27 mouse cellular contexts compared by ENCODE assay signal in genomic region chr14:103825934-103826333, GRCm38 (mm10). TPM values are rescaled to one million over a fixed set of nuclear protein-coding genes. Genes with fewer than 3 reads are reported as not detected.
DNase-seq lines count a peak whose midpoint lies in the region; ATAC-seq and TF ChIP-seq lines count a peak whose summit lies in the region.
"Had no signal": no experiment of that assay in that cellular context is flagged by ENCODE, and none has a peak within 500 bp of the region (broad histone marks: within the 10 kb centered on the region; RNA-seq: fewer than 3 reads in every experiment).

No protein-coding gene starts in this region.

- TF ChIP-seq CTCF in bone marrow macrophage, adult 2 months (IDR thresholded peaks at IDR 0.05; ENCODE audit: low read depth, low read length) = no peak

- H3K4me1 ChIP-seq in bone marrow macrophage, adult 2 months (ENCODE audit: control insufficient read depth, insufficient read depth, low read length) = peaks cover 10% of the 10 kb centered on the region
- H3K4me1 ChIP-seq: embryonic facial prominence, embryonic 15.5 days; forebrain, embryonic 12.5 days had no signal

- ATAC-seq in granulocyte monocyte progenitor cell, adult 5-6 weeks (replicated peaks; ENCODE audit: poor library complexity, severe bottlenecking) = peak; percentile 63
- ATAC-seq in megakaryocyte progenitor cell, adult 5-6 weeks (replicated peaks; ENCODE audit: poor library complexity) = peak; percentile 48; the same call in 1 of the 2 replicates
- ATAC-seq: forebrain, embryonic 14.5 days; forebrain, embryonic 16.5 days; Patski had no signal

- WGBS in macrophage (ENCODE audit: missing documents) = 58% methylated on average over 5 of the region's 5 CpGs

- H3K79me2 ChIP-seq in macrophage (ENCODE audit: inconsistent target) = no peaks in the 10 kb centered on the region

- DNase-seq in heart, postnatal 36 days = no peak
- no peak for DNase-seq in right cerebral cortex, postnatal 14 days
- no peak for DNase-seq in adrenal gland, postnatal 10 days
- no peak for DNase-seq in kidney, postnatal 36 days
- DNase-seq: adrenal gland, adult 2 months; adrenal gland, postnatal 14 days; adrenal gland, postnatal 36 days; cerebellum, adult 11-12 months; cerebellum, adult 2 months; cerebellum, adult 9-10 months; cerebellum, postnatal 10 days; cerebellum, postnatal 25 days; embryo, embryonic 11 days had no signal

- no peak for TF ChIP-seq POLR2A in bone marrow macrophage, adult 2 months (IDR thresholded peaks at IDR 0.05; ENCODE audit: borderline replicate concordance, low read depth, low read length)

- no peaks in the 10 kb centered on the region for H3K36me3 ChIP-seq in macrophage (ENCODE audit: inconsistent target)
- H3K36me3 ChIP-seq: embryonic facial prominence, embryonic 13.5 days; embryonic facial prominence, embryonic 15.5 days; G1E had no signal

- intact Hi-C loops in heart, postnatal 36 days (cut with DNase I) = no loop called here

- H3K4me3 ChIP-seq in bone marrow macrophage, adult 2 months (ENCODE audit: insufficient read depth, low read length) = 0 out of 2 replicates have a peak overlapping the region, but pooled peaks have one; percentile 4
- no peak overlapping the region for H3K4me3 ChIP-seq in macrophage (ENCODE audit: inconsistent target)
- H3K4me3 ChIP-seq: embryonic facial prominence, embryonic 13.5 days; embryonic facial prominence, embryonic 15.5 days; erythroblast, embryonic 14.5 days; forebrain, embryonic 10.5 days; forebrain, embryonic 12.5 days had no signal

- H3K27ac ChIP-seq in bone marrow macrophage, adult 2 months (ENCODE audit: insufficient read depth, low read depth, low read length) = peak overlapping the region; percentile 54
- peak overlapping the region; percentile 16; the same call in 1 of the 2 replicates for H3K27ac ChIP-seq in macrophage
- H3K27ac ChIP-seq: embryonic facial prominence, embryonic 13.5 days; embryonic facial prominence, embryonic 15.5 days; forebrain, embryonic 10.5 days; forebrain, embryonic 12.5 days had no signal

RNA-seq across cellular contexts. Expression of gene Ednrb, which starts 18.3 kb away (rescaled TPM):
- 2.2 and 2.5 TPM in 2 replicates for polyA plus RNA-seq in bone marrow macrophage, adult 2 months (2012; ENCODE audit: insufficient read depth, insufficient read length, missing spikeins)
- 0.60 and 3.1 TPM in 2 replicates for total RNA-seq in granulocyte monocyte progenitor cell, adult 5-6 weeks (2014; fragmentation: Nextera tagmentation)
- total RNA-seq in granulocyte monocyte progenitor cell, adult 5-6 weeks (2017) = 0.34 and 0.93 TPM in 2 replicates
- 10 to 100 TPM in 12 of 26 experiments, 1 to 10 TPM in 14; 1.5 to 88.7 (median 8.1) TPM for total RNA-seq in macrophage (2018; cell fraction: chromatin; rRNA removed)
- 100 to 1,000 TPM in 2 of 26 experiments, 10 to 100 TPM in 22, 1 to 10 TPM in 2; 6.0 to 101 (median 22.7) TPM for total RNA-seq in macrophage (2018; cell fraction: cytosol; rRNA removed)
- total RNA-seq in macrophage (2018; cell fraction: nucleus; rRNA removed) = 100 to 1,000 TPM in 3 of 26 experiments, 10 to 100 TPM in 21, 1 to 10 TPM in 2; 6.5 to 135 (median 24.5) TPM
- polyA plus RNA-seq in macrophage (2018) = 6.8 to 36.9 TPM (median 17.7 TPM) in 3 replicates
- 0.20 and 0.71 TPM in 2 replicates for total RNA-seq in megakaryocyte progenitor cell, adult 5-6 weeks (2015)
- 0.30 TPM in 1 of 2 replicates, not detected in the other for total RNA-seq in megakaryocyte progenitor cell, adult 5-6 weeks (2017)
- 10 to 100 TPM; 14.4 to 20.5 TPM for total RNA-seq in heart, postnatal 36 days (2021)
- total RNA-seq in adrenal gland, postnatal 10 days (2021) = 10 to 100 TPM; 48.5 to 52.9 TPM
- polyA plus RNA-seq: C2C12, G1E had no signal
